Mouse (Mus musculus) Patski (cell line): Measurements from ENCODE around the gene Crlf2. TPM values are rescaled to one million over a fixed set of nuclear protein-coding genes. Genes with fewer than 3 reads are reported as not detected.

Experiments
- ATAC-seq: fragments of 100-300 bp; one replicate; pipeline ENCODE4 v1.8.0; 2021
- CTCF ChIA-PET: fragments of 350-600 bp; sonication (Branson Sonifier 250); formaldehyde crosslinking; loops from one replicate; lab custom pipeline; 2022; ENCODE audit warnings: inconsistent platforms; lab: Charles Lee
- POLR2A ChIA-PET: fragments of 350-600 bp; sonication (Branson Sonifier 250); formaldehyde crosslinking; loops from one replicate; lab custom pipeline; 2022; ENCODE audit warnings: antibody characterized with exemption, inconsistent platforms; lab: Charles Lee
- DNase-seq: peaks from one replicate; pipeline ENCODE4 v3.0.0-alpha.2; 2011; ENCODE audit warnings: low read depth, low spot score
- H3K27me3 ChIP-seq: fragments of 371-371 bp; one replicate; pipeline ENCODE4 v1.5.1; 2021
- CTCF ChIP-seq: fragments of 100-300 bp; IDR thresholded peaks from one replicate; pipeline ENCODE4 v1.5.1; 2021
- in situ Hi-C: fragments of 300-500 bp; cut with MboI; formaldehyde crosslinking; loops from 3 replicates; pipeline ENCODE4 v1.11.1; 2018; ENCODE audit warnings: low pct_unique_long_range_greater_than_20kb, mixed read lengths
- polyA plus RNA-seq: library from polyadenylated mRNA; unstranded; gene quantifications from one replicate; pipeline ENCODE4 v1.2.3, GENCODE M21; 2021

Gene Crlf2
- polyA plus RNA-seq, 1 experiment from 2014 or later, result 29.7 TPM

GRCm38 (mm10) chr5:109547112-109547511 is 11.7 kb downstream of the Crlf2 start:
- TF ChIP-seq CTCF, result no peak
- in situ Hi-C loops, result no loop called here
- CTCF ChIA-PET, result no interaction called here
- DNase-seq (no peak), ATAC-seq (no peak)
- POLR2A ChIA-PET, result no interaction called here
- no peaks in the 10 kb centered on the region for H3K27me3 ChIP-seq

- in situ Hi-C loops, result loop anchor here (10.0 kb wide), 1 partner anchor 85 kb away; no protein-coding TSS in a partner anchor
- ATAC-seq, result no peak
- POLR2A ChIA-PET, result no interaction called here
- no peak for TF ChIP-seq CTCF
- CTCF ChIA-PET, result no interaction called here
- H3K27me3 ChIP-seq, result no peaks in the 10 kb centered on the region
- no peak for DNase-seq
Observed at GRCm38 (mm10) chr5:109509679-109510078, 49.1 kb downstream of the Crlf2 start.

GRCm38 (mm10) chr5:109506729-109507128 is 52.1 kb downstream of the Crlf2 start:
- peak; percentile 82 for ATAC-seq
- in situ Hi-C loops, result loop anchor here (10.0 kb wide), 1 partner anchor 88 kb away; no protein-coding TSS in a partner anchor
- peak; percentile 3 for DNase-seq
- CTCF ChIA-PET, result interaction anchor here (1.3 kb wide), 1 partner anchor 17 kb away, joined by 3 read pairs; no protein-coding TSS in a partner anchor
- POLR2A ChIA-PET, result no interaction called here
- H3K27me3 ChIP-seq, result no peaks in the 10 kb centered on the region
- TF ChIP-seq CTCF, result peak; percentile 44

Other genes with a start within 250 kb of the Crlf2 start
- not detected for gene Vmn2r16, start 228.8 kb downstream of the Crlf2 start, polyA plus RNA-seq
- gene Vmn2r17, start 139.3 kb downstream of the Crlf2 start, polyA plus RNA-seq, result not detected
- 4.1 TPM for gene 5430403G16Rik, start 132.0 kb upstream of the Crlf2 start, polyA plus RNA-seq
- 8.3 TPM for gene 4930522L14Rik, start 192.9 kb upstream of the Crlf2 start, polyA plus RNA-seq